Mouse (Mus musculus): ENCODE results near the gene Zbtb20. TPM values are rescaled to one million over a fixed set of nuclear protein-coding genes. Genes with fewer than 3 reads are reported as not detected.

Zbtb20 gene
- total and polyA plus RNA-seq, 2 experiments from 2014 or later: 25.2 to 38.0 TPM

GRCm38 (mm10) chr16:43286319-43286718, 410.6 kb downstream of the Zbtb20 start:
- no peak overlapping the region for H3K4me2 ChIP-seq (ENCODE audit: low read depth, low read length, poor library complexity, severe bottlenecking)
- no peak overlapping the region for H3K4me3 ChIP-seq (ENCODE audit: low read depth, low read length)
- DNase-seq (ENCODE audit: low spot score) (peak; percentile 79), ATAC-seq (ENCODE audit: low FRiP score) (0 out of 2 replicates have a peak, but pooled peaks have one; percentile 38)
- TF ChIP-seq CTCF (IDR thresholded peaks at IDR 0.05): no peak
- 18% methylated on average over 1 of the region's 1 CpGs for WGBS
- H3K27me3 ChIP-seq (ENCODE audit: insufficient read depth, low read length): no peaks in the 10 kb centered on the region
- H3K9ac ChIP-seq (replicated peaks; ENCODE audit: low read length, poor library complexity, severe bottlenecking): no peak overlapping the region
- H3K4me1 ChIP-seq (ENCODE audit: insufficient read depth, low read length): no peaks in the 10 kb centered on the region
- H3K27ac ChIP-seq (ENCODE audit: low read depth, low read length): no peak overlapping the region
- no peaks in the 10 kb centered on the region for H3K36me3 ChIP-seq (ENCODE audit: insufficient read depth, low read length)
- no peaks in the 10 kb centered on the region for H3K9me3 ChIP-seq (ENCODE audit: low read length)

- DNase-seq (ENCODE audit: low spot score) (no peak), ATAC-seq (ENCODE audit: low FRiP score) (no peak)
- no peaks in the 10 kb centered on the region for H3K4me1 ChIP-seq (ENCODE audit: insufficient read depth, low read length)
- no peak overlapping the region for H3K4me3 ChIP-seq (ENCODE audit: low read depth, low read length)
- no peaks in the 10 kb centered on the region for H3K36me3 ChIP-seq (ENCODE audit: insufficient read depth, low read length)
- H3K4me2 ChIP-seq (ENCODE audit: low read depth, low read length, poor library complexity, severe bottlenecking): no peak overlapping the region
- no peak for TF ChIP-seq CTCF (IDR thresholded peaks at IDR 0.05)
- WGBS: 58% methylated on average over 1 of the region's 1 CpGs
- H3K9ac ChIP-seq (replicated peaks; ENCODE audit: low read length, poor library complexity, severe bottlenecking): no peak overlapping the region
- no peak overlapping the region for H3K27ac ChIP-seq (ENCODE audit: low read depth, low read length)
- H3K9me3 ChIP-seq (ENCODE audit: low read length): no peaks in the 10 kb centered on the region
- no peaks in the 10 kb centered on the region for H3K27me3 ChIP-seq (ENCODE audit: insufficient read depth, low read length)
Observed at GRCm38 (mm10) chr16:43286783-43287383, 411.2 kb downstream of the Zbtb20 start.

- WGBS: 66% methylated on average over 3 of the region's 3 CpGs
Observed at GRCm38 (mm10) chr16:43291423-43291822, 415.7 kb downstream of the Zbtb20 start.

GRCm38 (mm10) chr16:43297953-43298596, 422.4 kb downstream of the Zbtb20 start:
- no peak for TF ChIP-seq CTCF (IDR thresholded peaks at IDR 0.05)
- Histone ChIP-seq H3K4me1 (ENCODE audit: insufficient read depth, low read length) (no peaks in the 10 kb centered on the region), H3K4me3 (ENCODE audit: low read depth, low read length) (no peak overlapping the region), H3K27me3 (ENCODE audit: insufficient read depth, low read length) (no peaks in the 10 kb centered on the region), H3K4me2 (ENCODE audit: low read depth, low read length, poor library complexity, severe bottlenecking) (no peak overlapping the region), H3K9me3 (ENCODE audit: low read length) (no peaks in the 10 kb centered on the region), H3K9ac (replicated peaks; ENCODE audit: low read length, poor library complexity, severe bottlenecking) (no peak overlapping the region), H3K27ac (ENCODE audit: low read depth, low read length) (no peak overlapping the region), H3K36me3 (ENCODE audit: insufficient read depth, low read length) (no peaks in the 10 kb centered on the region)
- ATAC-seq (ENCODE audit: low FRiP score) (no peak), DNase-seq (ENCODE audit: low spot score) (no peak)
- 64% methylated on average over 5 of the region's 5 CpGs for WGBS

More at GRCm38 (mm10) chr16:43291423-43291822, 415.7 kb downstream of the Zbtb20 start:
- H3K4me2 ChIP-seq (ENCODE audit: low read depth, low read length, poor library complexity, severe bottlenecking): no peak overlapping the region
- ATAC-seq (ENCODE audit: low FRiP score) (no peak), DNase-seq (ENCODE audit: low spot score) (no peak)
- TF ChIP-seq CTCF (IDR thresholded peaks at IDR 0.05): no peak
- no peaks in the 10 kb centered on the region for H3K4me1 ChIP-seq (ENCODE audit: insufficient read depth, low read length)
- H3K27me3 ChIP-seq (ENCODE audit: insufficient read depth, low read length): no peaks in the 10 kb centered on the region
- H3K9me3 ChIP-seq (ENCODE audit: low read length): no peaks in the 10 kb centered on the region
- no peak overlapping the region for H3K27ac ChIP-seq (ENCODE audit: low read depth, low read length)
- H3K9ac ChIP-seq (replicated peaks; ENCODE audit: low read length, poor library complexity, severe bottlenecking): no peak overlapping the region
- H3K36me3 ChIP-seq (ENCODE audit: insufficient read depth, low read length): no peaks in the 10 kb centered on the region
- no peak overlapping the region for H3K4me3 ChIP-seq (ENCODE audit: low read depth, low read length)

- Histone ChIP-seq H3K9ac (replicated peaks; ENCODE audit: low read length, poor library complexity, severe bottlenecking) (no peak overlapping the region), H3K4me3 (ENCODE audit: low read depth, low read length) (no peak overlapping the region), H3K27ac (ENCODE audit: low read depth, low read length) (no peak overlapping the region), H3K27me3 (ENCODE audit: insufficient read depth, low read length) (no peaks in the 10 kb centered on the region), H3K9me3 (ENCODE audit: low read length) (no peaks in the 10 kb centered on the region), H3K36me3 (ENCODE audit: insufficient read depth, low read length) (no peaks in the 10 kb centered on the region), H3K4me1 (ENCODE audit: insufficient read depth, low read length) (no peaks in the 10 kb centered on the region), H3K4me2 (ENCODE audit: low read depth, low read length, poor library complexity, severe bottlenecking) (no peak overlapping the region)
- no peak for DNase-seq (ENCODE audit: low spot score)
- TF ChIP-seq CTCF (IDR thresholded peaks at IDR 0.05): no peak
- no peak for ATAC-seq (ENCODE audit: low FRiP score)
- WGBS: 84% methylated on average over 3 of the region's 3 CpGs
Observed at GRCm38 (mm10) chr16:43300420-43300819, 424.7 kb downstream of the Zbtb20 start.

GRCm38 (mm10) chr16:43302171-43302570, 426.5 kb downstream of the Zbtb20 start:
- Histone ChIP-seq H3K4me3 (ENCODE audit: low read depth, low read length) (no peak overlapping the region), H3K27me3 (ENCODE audit: insufficient read depth, low read length) (no peaks in the 10 kb centered on the region), H3K9ac (replicated peaks; ENCODE audit: low read length, poor library complexity, severe bottlenecking) (no peak overlapping the region), H3K4me1 (ENCODE audit: insufficient read depth, low read length) (no peaks in the 10 kb centered on the region), H3K9me3 (ENCODE audit: low read length) (no peaks in the 10 kb centered on the region), H3K36me3 (ENCODE audit: insufficient read depth, low read length) (no peaks in the 10 kb centered on the region), H3K27ac (ENCODE audit: low read depth, low read length) (no peak overlapping the region), H3K4me2 (ENCODE audit: low read depth, low read length, poor library complexity, severe bottlenecking) (no peak overlapping the region)
- WGBS: 67% methylated on average over 2 of the region's 2 CpGs
- TF ChIP-seq CTCF (IDR thresholded peaks at IDR 0.05): no peak
- no peak for ATAC-seq (ENCODE audit: low FRiP score)
- no peak for DNase-seq (ENCODE audit: low spot score)
